Mouse (Mus musculus) forebrain, embryonic 16.5 days (tissue): Measurements from ENCODE around the gene Sh3rf3. TPM values are rescaled to one million over a fixed set of nuclear protein-coding genes. Genes with fewer than 3 reads are reported as not detected.
A peak's percentile ranks its signal among the peaks of the same experiment; 100 is the strongest.

Experiments
- ATAC-seq: fragments of 200-750 bp; cut with Nextera tagmentation; 2 replicates; pipeline ENCODE4 v1.8.0; 2017; ENCODE audit warnings: mild to moderate bottlenecking, moderate library complexity
- H3K27ac ChIP-seq: fragments of 300-500 bp; sonication (generic); 2 replicates; pipeline ENCODE4 v1.5.1; 2014; ENCODE audit warnings: low read length, control low read depth
- H3K27me3 ChIP-seq: fragments of 300-500 bp; sonication (generic); replicated peaks from 2 replicates; pipeline ENCODE4 v1.6.1; 2014; ENCODE audit warnings: low read length; ENCODE audit not compliant: control insufficient read depth, insufficient read depth
- H3K36me3 ChIP-seq: fragments of 300-500 bp; sonication (generic); 2 replicates; pipeline ENCODE4 v1.6.1; 2014; ENCODE audit not compliant: control insufficient read depth, insufficient read depth
- H3K4me1 ChIP-seq: fragments of 300-500 bp; sonication (generic); replicated peaks from 2 replicates; pipeline ENCODE4 v1.6.1; 2014; ENCODE audit warnings: low read length; ENCODE audit not compliant: control insufficient read depth, insufficient read depth
- H3K4me2 ChIP-seq: fragments of 300-500 bp; sonication (generic); 2 replicates; pipeline ENCODE4 v1.6.1; 2014; ENCODE audit warnings: mild to moderate bottlenecking, low read length, control low read depth
- H3K4me3 ChIP-seq: fragments of 300-500 bp; sonication (generic); replicated peaks from 2 replicates; pipeline ENCODE4 v1.5.1; 2014; ENCODE audit warnings: mild to moderate bottlenecking, low read length, control low read depth
- H3K9ac ChIP-seq: fragments of 300-500 bp; sonication (generic); replicated peaks from 2 replicates; pipeline ENCODE4 v1.6.1; 2014; ENCODE audit warnings: low read depth, low read length, control low read depth
- H3K9me3 ChIP-seq: fragments of 300-500 bp; sonication (generic); 2 replicates; pipeline ENCODE4 v1.6.1; 2016; ENCODE audit warnings: low read length; ENCODE audit not compliant: control insufficient read depth
- WGBS: fragments of 180-500 bp; shearing (Covaris S2); extraction: QIAGEN DNeasy Blood & Tissue Kit; methylation state at CpG from one replicate; pipeline ENCODE4 v1.1.7; 2014; 5-methylcytosine and 5-hydroxymethylcytosine counted together
- polyA plus RNA-seq: library from polyadenylated mRNA; unstranded; fragments of >200 nt; fragmentation: Nextera tagmentation; extraction: Ambion mirVana; gene quantifications from 2 replicates; pipeline ENCODE4 v1.2.1, GENCODE M21; 2015

Sh3rf3 gene
- polyA plus RNA-seq, 1 experiment from 2014 or later = 9.2 TPM

- 19% methylated on average over 16 of the region's 16 CpGs for WGBS
- peak; percentile 32; the same call in 1 of the 2 replicates for ATAC-seq
These were observed 77.7 kb downstream of the Sh3rf3 start for GRCm38 (mm10) chr10:58890671-58891439.

GRCm38 (mm10) chr10:58895431-58895830 lies 82.3 kb downstream of the Sh3rf3 start:
- Histone ChIP-seq H3K4me3 (no peak overlapping the region), H3K9ac (no peak overlapping the region), H3K27me3 (no peaks in the 10 kb centered on the region), H3K4me2 (no peak overlapping the region), H3K4me1 (peaks cover 15% of the 10 kb centered on the region), H3K27ac (no peak overlapping the region), H3K9me3 (no peaks in the 10 kb centered on the region), H3K36me3 (no peaks in the 10 kb centered on the region)
- 92% methylated on average over 5 of the region's 5 CpGs for WGBS
- no peak for ATAC-seq

More at GRCm38 (mm10) chr10:58890671-58891439, 77.7 kb downstream of the Sh3rf3 start:
- Histone ChIP-seq H3K9ac (peak overlapping the region; percentile 3; the same call in 1 of the 2 replicates), H3K36me3 (no peaks in the 10 kb centered on the region), H3K27me3 (no peaks in the 10 kb centered on the region), H3K4me3 (no peak overlapping the region), H3K4me2 (no peak overlapping the region), H3K9me3 (no peaks in the 10 kb centered on the region), H3K4me1 (peaks cover 15% of the 10 kb centered on the region), H3K27ac (no peak overlapping the region)

DNA sequence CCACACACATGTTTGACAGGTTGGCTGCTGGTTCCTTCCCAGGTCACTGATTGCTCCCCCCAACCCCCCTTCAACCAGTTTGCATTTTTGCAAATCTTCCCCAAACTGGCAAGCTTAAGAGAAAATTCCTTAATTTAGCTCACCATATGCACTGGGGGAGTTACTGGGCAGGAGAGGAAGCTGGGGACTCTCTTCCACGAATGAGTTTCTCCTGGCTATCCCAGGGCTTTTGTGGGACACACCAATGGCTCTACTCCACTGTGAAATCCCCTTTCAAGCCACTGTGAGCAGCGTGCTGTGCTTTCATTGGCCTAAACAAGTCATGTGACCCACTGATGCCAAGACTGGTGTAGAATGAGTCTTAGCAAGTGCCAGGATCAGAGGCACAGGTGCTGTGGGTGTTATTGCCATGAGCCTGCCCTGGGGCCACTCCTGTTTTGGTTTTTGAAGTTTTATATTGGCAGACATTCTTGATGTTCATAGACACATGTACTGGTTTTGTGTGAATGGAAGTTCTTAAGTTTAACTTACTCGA lies 83.9 kb downstream of the Sh3rf3 start:
- ATAC-seq = no peak
- WGBS = 61% methylated on average over 3 of the region's 3 CpGs
- H3K36me3 ChIP-seq = no peaks in the 10 kb centered on the region
- no peak overlapping the region for H3K27ac ChIP-seq
- no peaks in the 10 kb centered on the region for H3K9me3 ChIP-seq
- H3K4me3 ChIP-seq = no peak overlapping the region
- H3K4me1 ChIP-seq = peaks cover 4% of the 10 kb centered on the region; the same call in 1 of the 2 replicates
- no peaks in the 10 kb centered on the region for H3K27me3 ChIP-seq
- H3K9ac ChIP-seq = no peak overlapping the region
- no peak overlapping the region for H3K4me2 ChIP-seq

GRCm38 (mm10) chr10:58905253-58905652 lies 92.1 kb downstream of the Sh3rf3 start:
- H3K4me1 ChIP-seq = peaks cover 20% of the 10 kb centered on the region; the same call in 1 of the 2 replicates
- 30% methylated on average over 6 of the region's 6 CpGs for WGBS
- H3K36me3 ChIP-seq = no peaks in the 10 kb centered on the region
- H3K27me3 ChIP-seq = no peaks in the 10 kb centered on the region
- H3K9me3 ChIP-seq = no peaks in the 10 kb centered on the region
- H3K27ac ChIP-seq = no peak overlapping the region
- H3K4me3 ChIP-seq = no peak overlapping the region
- H3K4me2 ChIP-seq = no peak overlapping the region
- H3K9ac ChIP-seq = no peak overlapping the region
- ATAC-seq = no peak

DNA sequence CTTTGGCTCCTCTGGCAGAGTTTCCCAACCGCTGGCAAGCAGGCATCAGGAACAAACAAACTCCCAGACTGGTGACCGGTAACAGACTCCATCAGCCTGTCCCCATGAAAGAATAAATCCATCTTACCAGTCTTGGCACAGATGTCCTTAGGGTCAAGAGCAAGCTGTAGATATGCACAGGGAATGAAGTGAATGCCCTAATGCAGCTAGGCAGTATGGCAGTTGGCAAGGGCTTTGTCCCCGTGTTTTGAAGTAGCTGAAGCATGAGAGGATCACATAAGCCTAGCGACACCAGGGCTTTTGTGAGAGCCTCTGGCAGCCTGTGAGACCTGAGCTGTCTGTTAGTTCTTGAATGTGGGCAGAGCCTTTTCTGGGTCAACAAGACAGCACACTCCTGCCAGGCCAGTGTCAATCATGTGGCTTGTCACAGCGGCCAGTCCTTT lies 93.9 kb downstream of the Sh3rf3 start:
- Histone ChIP-seq H3K4me2 (no peak overlapping the region), H3K4me3 (no peak overlapping the region), H3K9ac (no peak overlapping the region), H3K27me3 (no peaks in the 10 kb centered on the region), H3K9me3 (no peaks in the 10 kb centered on the region), H3K4me1 (peaks cover 20% of the 10 kb centered on the region; the same call in 1 of the 2 replicates), H3K27ac (peak overlapping the region; percentile 1; the same call in 1 of the 2 replicates), H3K36me3 (no peaks in the 10 kb centered on the region)
- peak; percentile 90 for ATAC-seq
- WGBS = 14% methylated on average over 5 of the region's 5 CpGs

DNA sequence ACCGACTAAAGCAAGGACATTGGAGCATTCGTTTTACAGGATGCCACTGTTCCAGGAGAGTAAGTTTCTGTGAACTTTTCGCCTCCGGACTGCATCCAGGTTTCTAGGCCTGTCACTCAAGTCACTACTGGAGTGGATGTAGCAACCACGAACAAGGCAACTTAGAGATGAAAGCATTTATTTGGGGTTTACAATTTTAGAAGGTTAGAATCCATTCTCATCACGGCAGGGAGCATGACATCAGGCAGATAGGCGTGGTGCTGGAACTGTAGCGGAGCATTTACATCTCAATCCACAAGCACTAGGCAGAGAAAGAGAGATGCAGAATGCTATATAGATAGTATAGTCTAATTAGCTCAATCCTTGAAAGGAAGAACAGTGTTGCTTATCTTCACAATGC lies 95.3 kb downstream of the Sh3rf3 start:
- H3K27me3 ChIP-seq = no peaks in the 10 kb centered on the region
- no peaks in the 10 kb centered on the region for H3K9me3 ChIP-seq
- WGBS = 78% methylated on average over 8 of the region's 8 CpGs
- ATAC-seq = no peak
- H3K9ac ChIP-seq = no peak overlapping the region
- no peak overlapping the region for H3K4me3 ChIP-seq
- peaks cover 20% of the 10 kb centered on the region; the same call in 1 of the 2 replicates for H3K4me1 ChIP-seq
- no peak overlapping the region for H3K4me2 ChIP-seq
- H3K36me3 ChIP-seq = no peaks in the 10 kb centered on the region
- H3K27ac ChIP-seq = no peak overlapping the region

DNA sequence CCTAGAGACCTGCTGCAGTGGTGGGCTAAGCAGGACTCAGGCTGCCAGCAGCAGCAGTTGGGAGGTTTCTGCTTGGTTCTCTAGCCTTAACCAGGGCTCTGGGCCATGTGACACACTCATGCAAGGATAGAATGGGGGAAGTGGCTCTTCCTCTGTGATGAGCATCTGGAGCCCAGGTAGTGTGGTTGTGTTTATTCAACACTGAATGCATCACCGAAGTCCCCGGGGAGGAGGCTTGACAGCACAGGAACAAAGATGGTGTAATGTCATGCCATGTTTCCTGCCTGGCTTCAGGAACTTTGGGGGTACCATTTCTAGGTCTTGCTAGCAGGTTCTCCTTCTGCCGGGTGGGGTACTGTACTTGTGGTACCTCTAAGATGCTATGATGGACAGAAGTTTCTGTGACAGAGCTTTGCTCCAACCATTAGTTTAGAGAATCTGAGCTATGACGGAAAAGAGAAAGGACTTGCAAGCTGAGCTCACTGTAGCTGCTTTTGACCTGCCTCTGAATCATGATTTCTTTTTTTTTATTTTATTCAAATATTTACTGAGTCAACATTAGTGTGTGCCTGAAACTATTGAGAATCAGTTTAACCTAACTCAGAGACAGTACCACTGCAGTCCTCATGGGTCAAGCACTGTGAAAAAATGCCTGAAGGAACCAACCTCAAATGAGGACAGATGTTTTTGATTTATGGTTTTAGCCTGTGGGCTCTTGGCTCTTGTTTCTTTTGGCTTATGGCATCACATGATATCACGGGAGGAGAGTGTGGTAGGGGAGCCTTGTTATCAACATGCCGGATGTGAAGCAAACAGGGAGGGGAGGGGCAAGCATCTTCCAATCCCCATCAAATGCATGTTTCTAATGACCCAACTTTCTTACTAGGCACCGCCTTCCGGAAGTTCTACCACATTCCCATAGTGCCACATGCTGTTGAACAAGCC lies 102.4 kb downstream of the Sh3rf3 start:
- Histone ChIP-seq H3K9ac (no peak overlapping the region), H3K36me3 (no peaks in the 10 kb centered on the region), H3K27me3 (no peaks in the 10 kb centered on the region), H3K9me3 (0 out of 2 replicates have a peak, but pooled peaks cover 2% of the 10 kb centered on the region), H3K4me1 (peaks cover 6% of the 10 kb centered on the region; the same call in 1 of the 2 replicates), H3K27ac (no peak overlapping the region), H3K4me3 (no peak overlapping the region), H3K4me2 (no peak overlapping the region)
- 93% methylated on average over 8 of the region's 8 CpGs for WGBS
- ATAC-seq = no peak

DNA sequence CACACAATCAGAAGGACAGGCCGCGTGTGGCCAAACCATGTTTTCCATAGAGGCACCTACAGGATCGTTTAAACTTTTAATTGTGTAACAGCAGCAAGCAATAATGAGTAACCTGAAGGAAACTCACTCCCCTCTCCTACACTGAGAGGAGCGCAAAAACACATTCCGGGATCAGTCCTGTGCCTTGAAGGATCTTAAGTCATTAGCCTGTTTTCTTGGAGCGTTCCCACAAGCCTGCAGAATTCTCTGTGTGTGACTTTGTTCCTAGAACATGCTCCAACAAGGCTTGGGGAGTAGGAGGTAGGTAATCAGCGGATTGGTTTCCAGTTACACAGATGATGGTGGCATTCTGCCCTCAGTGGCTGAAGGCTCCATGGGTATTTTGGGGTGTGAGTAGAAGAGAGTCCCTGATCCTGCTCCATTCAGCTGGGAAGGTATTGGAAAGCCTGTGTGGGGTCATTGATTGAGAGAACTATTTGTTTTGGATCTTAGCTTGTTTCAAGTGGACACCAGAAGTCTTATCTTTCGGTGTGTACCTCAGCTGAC lies 108.6 kb downstream of the Sh3rf3 start:
- no peak overlapping the region for H3K4me2 ChIP-seq
- ATAC-seq = no peak
- no peak overlapping the region for H3K27ac ChIP-seq
- no peaks in the 10 kb centered on the region for H3K27me3 ChIP-seq
- WGBS = 93% methylated on average over 8 of the region's 8 CpGs
- H3K9me3 ChIP-seq = no peaks in the 10 kb centered on the region
- H3K9ac ChIP-seq = no peak overlapping the region
- peaks cover 6% of the 10 kb centered on the region; the same call in 1 of the 2 replicates for H3K4me1 ChIP-seq
- H3K36me3 ChIP-seq = no peaks in the 10 kb centered on the region
- no peak overlapping the region for H3K4me3 ChIP-seq
